Mouse (Mus musculus) midbrain, embryonic 14.5 days (tissue): ENCODE results near the gene Gramd1a. TPM values are rescaled to one million over a fixed set of nuclear protein-coding genes. Genes with fewer than 3 reads are reported as not detected.

Experiments
- ATAC-seq: fragments of 200-750 bp; cut with Nextera tagmentation; 2 replicates; pipeline ENCODE4 v1.8.0; 2017; ENCODE audit warnings: moderate number of reproducible peaks, moderate library complexity; ENCODE audit not compliant: low FRiP score, low TSS enrichment
- DNase-seq: peaks from one replicate; pipeline ENCODE4 v3.0.0-alpha.2; 2015
- H3K27ac ChIP-seq: fragments of 300-500 bp; sonication (generic); replicated peaks from 2 replicates; pipeline ENCODE4 v1.5.1; 2014; ENCODE audit warnings: mild to moderate bottlenecking, low read depth, low read length, moderate library complexity
- H3K27me3 ChIP-seq: fragments of 300-500 bp; sonication (generic); 2 replicates; pipeline ENCODE4 v1.6.1; 2014; ENCODE audit warnings: low read length, control low read depth, mixed read lengths; ENCODE audit not compliant: control insufficient read depth, insufficient read depth
- H3K36me3 ChIP-seq: fragments of 300-500 bp; sonication (generic); 2 replicates; pipeline ENCODE4 v1.6.1; 2014; ENCODE audit warnings: low read length, control low read depth; ENCODE audit not compliant: control insufficient read depth, insufficient read depth
- H3K4me1 ChIP-seq: fragments of 300-500 bp; sonication (generic); 2 replicates; pipeline ENCODE4 v1.6.1; 2014; ENCODE audit warnings: mild to moderate bottlenecking, antibody characterized with exemption, low read length, control low read depth; ENCODE audit not compliant: control insufficient read depth, insufficient read depth
- H3K4me2 ChIP-seq: fragments of 300-500 bp; sonication (generic); 2 replicates; pipeline ENCODE4 v1.6.1; 2014; ENCODE audit warnings: mild to moderate bottlenecking, low read length, moderate library complexity
- H3K4me3 ChIP-seq: fragments of 300-500 bp; sonication (generic); replicated peaks from 2 replicates; pipeline ENCODE4 v1.5.1; 2014; ENCODE audit warnings: low read depth, low read length
- H3K9ac ChIP-seq: fragments of 300-500 bp; sonication (generic); replicated peaks from 2 replicates; pipeline ENCODE4 v1.6.1; 2014; ENCODE audit warnings: mild to moderate bottlenecking, low read length, moderate library complexity
- H3K9me3 ChIP-seq: fragments of 300-500 bp; sonication (generic); 2 replicates; pipeline ENCODE4 v1.6.1; 2016; ENCODE audit warnings: low read length, control low read depth, mixed read lengths; ENCODE audit not compliant: control insufficient read depth
- WGBS: fragments of 180-500 bp; shearing (Covaris S2); extraction: QIAGEN DNeasy Blood & Tissue Kit; methylation state at CpG from one replicate; pipeline ENCODE4 v1.1.7; 2014; 5-methylcytosine and 5-hydroxymethylcytosine counted together
- polyA plus RNA-seq: library from polyadenylated mRNA; unstranded; fragments of >200 nt; fragmentation: Nextera tagmentation; extraction: Ambion mirVana; gene quantifications from 2 replicates; pipeline ENCODE4 v1.2.1, GENCODE M21; 2014

Gramd1a gene
- polyA plus RNA-seq, 1 experiment from 2014 or later: 205 TPM

GRCm38 (mm10) chr7:31098697-31099611 lies 56.7 kb downstream of the Gramd1a start:
- Histone ChIP-seq H3K4me1 (no peaks in the 10 kb centered on the region), H3K9me3 (no peaks in the 10 kb centered on the region), H3K9ac (no peak overlapping the region), H3K36me3 (no peaks in the 10 kb centered on the region), H3K4me3 (no peak overlapping the region), H3K27me3 (no peaks in the 10 kb centered on the region), H3K4me2 (no peak overlapping the region), H3K27ac (no peak overlapping the region)
- 78% methylated on average over 22 of the region's 22 CpGs for WGBS
- DNase-seq (no peak), ATAC-seq (no peak)

- H3K9ac ChIP-seq: no peak overlapping the region; the same call in 1 of the 2 replicates
Measured at GRCm38 (mm10) chr7:31097583-31098248, 58.0 kb downstream of the Gramd1a start.

GRCm38 (mm10) chr7:31096892-31097564 lies 58.7 kb downstream of the Gramd1a start:
- ATAC-seq: no peak

More at GRCm38 (mm10) chr7:31097583-31098248, 58.0 kb downstream of the Gramd1a start:
- Histone ChIP-seq H3K4me2 (peak overlapping the region; percentile 44), H3K4me1 (no peaks in the 10 kb centered on the region), H3K9me3 (no peaks in the 10 kb centered on the region), H3K36me3 (no peaks in the 10 kb centered on the region), H3K27ac (no peak overlapping the region), H3K4me3 (0 out of 2 replicates have a peak overlapping the region, but pooled peaks have one; percentile 4), H3K27me3 (no peaks in the 10 kb centered on the region)
- DNase-seq (peak; percentile 97), ATAC-seq (peak; percentile 88)
- WGBS: 50% methylated on average over 20 of the region's 20 CpGs

GRCm38 (mm10) chr7:31094774-31095501 lies 60.8 kb downstream of the Gramd1a start:
- no peak overlapping the region for H3K9ac ChIP-seq
- ATAC-seq (no peak), DNase-seq (no peak)
- H3K36me3 ChIP-seq: no peaks in the 10 kb centered on the region
- H3K4me3 ChIP-seq: no peak overlapping the region
- 26% methylated on average over 12 of the region's 12 CpGs for WGBS
- no peak overlapping the region for H3K4me2 ChIP-seq
- no peaks in the 10 kb centered on the region for H3K4me1 ChIP-seq
- no peak overlapping the region for H3K27ac ChIP-seq
- H3K27me3 ChIP-seq: no peaks in the 10 kb centered on the region
- no peaks in the 10 kb centered on the region for H3K9me3 ChIP-seq

More at GRCm38 (mm10) chr7:31096892-31097564, 58.7 kb downstream of the Gramd1a start:
- DNase-seq: no peak
- H3K36me3 ChIP-seq: no peaks in the 10 kb centered on the region
- H3K4me2 ChIP-seq: no peak overlapping the region
- no peaks in the 10 kb centered on the region for H3K9me3 ChIP-seq
- no peaks in the 10 kb centered on the region for H3K27me3 ChIP-seq
- H3K4me1 ChIP-seq: no peaks in the 10 kb centered on the region
- 68% methylated on average over 9 of the region's 9 CpGs for WGBS
- no peak overlapping the region for H3K4me3 ChIP-seq
- H3K9ac ChIP-seq: no peak overlapping the region
- no peak overlapping the region for H3K27ac ChIP-seq

- no peak for DNase-seq
- H3K27me3 ChIP-seq: no peaks in the 10 kb centered on the region
- 90% methylated on average over 2 of the region's 2 CpGs for WGBS
- H3K4me3 ChIP-seq: no peak overlapping the region
- H3K4me2 ChIP-seq: no peak overlapping the region
- no peaks in the 10 kb centered on the region for H3K36me3 ChIP-seq
- no peak overlapping the region for H3K27ac ChIP-seq
- no peaks in the 10 kb centered on the region for H3K9me3 ChIP-seq
- no peaks in the 10 kb centered on the region for H3K4me1 ChIP-seq
- no peak for ATAC-seq
- no peak overlapping the region for H3K9ac ChIP-seq
Measured at GRCm38 (mm10) chr7:31089721-31090120, 66.0 kb downstream of the Gramd1a start.

- Histone ChIP-seq H3K9ac (no peak overlapping the region), H3K4me3 (no peak overlapping the region), H3K27me3 (no peaks in the 10 kb centered on the region), H3K9me3 (no peaks in the 10 kb centered on the region), H3K4me1 (no peaks in the 10 kb centered on the region), H3K27ac (no peak overlapping the region), H3K4me2 (no peak overlapping the region), H3K36me3 (no peaks in the 10 kb centered on the region)
- WGBS: 60% methylated on average over 3 of the region's 3 CpGs
- ATAC-seq (no peak), DNase-seq (no peak)
Measured at GRCm38 (mm10) chr7:31088206-31088605, 67.5 kb downstream of the Gramd1a start.

- H3K27ac ChIP-seq: no peak overlapping the region
- no peak for ATAC-seq
- 76% methylated on average over 2 of the region's 2 CpGs for WGBS
Measured at GRCm38 (mm10) chr7:31087262-31087661, 68.4 kb downstream of the Gramd1a start.

GRCm38 (mm10) chr7:31086175-31086755 lies 69.4 kb downstream of the Gramd1a start:
- no peaks in the 10 kb centered on the region for H3K4me1 ChIP-seq
- no peak overlapping the region for H3K4me2 ChIP-seq
- ATAC-seq (no peak), DNase-seq (no peak)
- WGBS: 93% methylated on average over 9 of the region's 9 CpGs
- H3K36me3 ChIP-seq: no peaks in the 10 kb centered on the region
- no peak overlapping the region for H3K4me3 ChIP-seq
- H3K9ac ChIP-seq: no peak overlapping the region
- H3K27ac ChIP-seq: no peak overlapping the region
- no peaks in the 10 kb centered on the region for H3K9me3 ChIP-seq
- H3K27me3 ChIP-seq: no peaks in the 10 kb centered on the region

More at GRCm38 (mm10) chr7:31087262-31087661, 68.4 kb downstream of the Gramd1a start:
- no peaks in the 10 kb centered on the region for H3K4me1 ChIP-seq
- H3K9ac ChIP-seq: no peak overlapping the region
- no peak overlapping the region for H3K4me3 ChIP-seq
- no peak overlapping the region for H3K4me2 ChIP-seq
- H3K27me3 ChIP-seq: no peaks in the 10 kb centered on the region
- H3K36me3 ChIP-seq: no peaks in the 10 kb centered on the region
- no peaks in the 10 kb centered on the region for H3K9me3 ChIP-seq
- no peak for DNase-seq
